Mouse (Mus musculus) T-helper 2 cell (primary cell): ENCODE measurements around the gene 1500015O10Rik.

Source experiments
- in situ Hi-C: fragments of 300-600 bp; cut with MboI, MseI; formaldehyde crosslinking; loops from one replicate; pipeline ENCODE4 v1.15.1; 2025; ENCODE audit warnings: high pct_unique_total_duplicates

Gene 1500015O10Rik

GRCm38 (mm10) chr1:43730491-43730924 lies at the start of gene 1500015O10Rik:
Gene 1500015O10Rik (plus strand): TSS chr1:43730602.
- in situ Hi-C loops, result loop anchor here (10.0 kb wide), 1 partner anchor 436 kb away; no protein-coding TSS in a partner anchor

GRCm38 (mm10) chr1:43689983-43690382 lies 40.4 kb upstream of the 1500015O10Rik start:
- in situ Hi-C loops, result no loop called here

GRCm38 (mm10) chr1:43690507-43690906 lies 39.9 kb upstream of the 1500015O10Rik start:
- in situ Hi-C loops, result no loop called here

GRCm38 (mm10) chr1:43694076-43694475 lies 36.3 kb upstream of the 1500015O10Rik start:
- in situ Hi-C loops, result no loop called here

- in situ Hi-C loops, result no loop called here
These were observed 35.4 kb upstream of the 1500015O10Rik start for GRCm38 (mm10) chr1:43694851-43695545.

- in situ Hi-C loops, result no loop called here
These were observed 31.8 kb upstream of the 1500015O10Rik start for GRCm38 (mm10) chr1:43698577-43699000.

- in situ Hi-C loops, result no loop called here
These were observed 15.6 kb upstream of the 1500015O10Rik start for GRCm38 (mm10) chr1:43714841-43715240.

- in situ Hi-C loops, result no loop called here
These were observed 12.4 kb upstream of the 1500015O10Rik start for GRCm38 (mm10) chr1:43717967-43718366.

- in situ Hi-C loops, result no loop called here
These were observed 11.6 kb upstream of the 1500015O10Rik start for GRCm38 (mm10) chr1:43718793-43719192.

- in situ Hi-C loops, result no loop called here
These were observed 7.9 kb upstream of the 1500015O10Rik start for GRCm38 (mm10) chr1:43722459-43722858.

GRCm38 (mm10) chr1:43732100-43732499 lies 1.7 kb downstream of the 1500015O10Rik start:
- in situ Hi-C loops, result loop anchor here (10.0 kb wide), 1 partner anchor 437 kb away; no protein-coding TSS in a partner anchor

- in situ Hi-C loops, result loop anchor here (10.0 kb wide), 1 partner anchor 438 kb away; no protein-coding TSS in a partner anchor
These were observed 2.3 kb downstream of the 1500015O10Rik start for GRCm38 (mm10) chr1:43732657-43733056.

GRCm38 (mm10) chr1:43737812-43738518 lies 7.6 kb downstream of the 1500015O10Rik start:
- in situ Hi-C loops, result loop anchor here (5.0 to 10.0 kb wide), 2 partner anchors 443 to 596 kb away; no protein-coding TSS in a partner anchor

- in situ Hi-C loops, result loop anchor here (5.0 to 10.0 kb wide), 2 partner anchors 444 to 596 kb away; no protein-coding TSS in a partner anchor
These were observed 8.1 kb downstream of the 1500015O10Rik start for GRCm38 (mm10) chr1:43738519-43738894.

- in situ Hi-C loops, result no loop called here
These were observed 24.3 kb downstream of the 1500015O10Rik start for GRCm38 (mm10) chr1:43754448-43755312.

GRCm38 (mm10) chr1:43760085-43760484 lies 29.7 kb downstream of the 1500015O10Rik start:
- in situ Hi-C loops, result loop anchor here (10.0 kb wide), 2 partner anchors 135 to 305 kb away; partner anchors contain the start of gene Gm8251

- in situ Hi-C loops, result loop anchor here (10.0 kb wide), 2 partner anchors 130 to 300 kb away; partner anchors contain the start of gene Gm8251
These were observed 34.1 kb downstream of the 1500015O10Rik start for GRCm38 (mm10) chr1:43764481-43764880.

- in situ Hi-C loops, result loop anchor here (10.0 kb wide), 2 partner anchors 128 to 298 kb away; partner anchors contain the start of gene Gm8251
These were observed 35.9 kb downstream of the 1500015O10Rik start for GRCm38 (mm10) chr1:43766328-43766727.

GRCm38 (mm10) chr1:43768385-43768990 lies 38.1 kb downstream of the 1500015O10Rik start:
- in situ Hi-C loops, result loop anchor here (10.0 kb wide), 2 partner anchors 126 to 296 kb away; partner anchors contain the start of gene Gm8251

- in situ Hi-C loops, result loop anchor here (10.0 kb wide), 2 partner anchors 125 to 295 kb away; partner anchors contain the start of gene Gm8251
These were observed 38.9 kb downstream of the 1500015O10Rik start for GRCm38 (mm10) chr1:43769348-43769747.

- in situ Hi-C loops, result no loop called here
These were observed 39.6 kb downstream of the 1500015O10Rik start for GRCm38 (mm10) chr1:43770032-43770431.
